Mouse (Mus musculus): ENCODE data around the gene Acly. TPM values are rescaled to one million over a fixed set of nuclear protein-coding genes. Genes with fewer than 3 reads are reported as not detected.

The Acly gene
- polyA plus RNA-seq, 1 experiment from 2014 or later = 54.0 TPM

DNA sequence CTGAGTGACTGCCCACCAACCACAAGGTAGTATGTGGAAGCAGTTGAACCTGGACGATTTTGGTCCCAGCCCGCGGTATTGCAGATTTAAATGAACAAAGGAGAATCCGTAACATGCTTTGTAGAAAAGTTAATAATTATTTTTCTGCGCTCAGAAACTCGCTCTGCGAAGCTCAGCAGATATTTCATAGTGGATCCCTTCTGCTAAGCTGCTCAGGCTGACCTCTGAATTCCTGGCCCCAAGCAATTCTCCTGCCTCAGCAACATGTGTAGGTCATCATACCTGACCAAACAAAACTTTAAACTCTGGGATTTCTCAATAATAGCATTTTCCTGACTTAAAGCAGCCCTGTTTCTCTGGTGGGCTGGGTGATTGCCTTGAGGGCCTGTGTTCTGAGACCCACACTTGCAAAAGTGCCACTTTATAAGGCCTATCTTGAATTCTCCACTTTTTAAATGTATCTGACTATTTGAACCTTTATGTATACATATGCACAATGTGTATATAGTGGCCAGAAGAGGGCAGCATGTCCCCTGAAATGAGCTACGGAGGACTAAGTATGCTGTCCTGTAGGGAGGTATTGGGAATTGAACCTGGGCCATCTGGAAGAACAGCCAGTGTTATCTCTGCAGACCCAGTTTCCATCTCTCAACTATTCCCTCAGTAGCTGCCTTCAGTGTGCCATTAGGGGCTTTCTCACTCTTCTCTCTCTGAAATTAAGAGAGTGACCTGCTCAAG, 41.8 kb downstream of the Acly start:
- 86% methylated on average over 8 of the region's 8 CpGs for WGBS
- no peak overlapping the region for H3K27ac ChIP-seq (replicated peaks in 1 of 2; ENCODE audit: control insufficient read depth in 1 of 2, insufficient read depth in 1 of 2, low read depth in 2 of 2, low read length in 2 of 2)
- no peaks in the 10 kb centered on the region for H3K9me3 ChIP-seq (ENCODE audit: control insufficient read depth, low read length)
- no peak for ATAC-seq (ENCODE audit: insufficient number of reproducible peaks, insufficient read depth, low FRiP score, low read depth)
- no peak overlapping the region for H3K4me2 ChIP-seq (ENCODE audit: low read length)
- H3K4me3 ChIP-seq (ENCODE audit: control insufficient read depth in 1 of 2, insufficient read depth in 1 of 2, low read depth in 1 of 2, low read length in 2 of 2) = no peak overlapping the region
- no peaks in the 10 kb centered on the region for H3K4me1 ChIP-seq (ENCODE audit: control insufficient read depth in 2 of 2, insufficient read depth in 2 of 2, low read length in 2 of 2)
- H3K27me3 ChIP-seq (ENCODE audit: control insufficient read depth, insufficient read depth, low read length) = no peaks in the 10 kb centered on the region
- peaks cover 89% of the 10 kb centered on the region for H3K36me3 ChIP-seq (ENCODE audit: control insufficient read depth, insufficient read depth, low read length)
- H3K9ac ChIP-seq (ENCODE audit: low read length) = no peak overlapping the region

DNA sequence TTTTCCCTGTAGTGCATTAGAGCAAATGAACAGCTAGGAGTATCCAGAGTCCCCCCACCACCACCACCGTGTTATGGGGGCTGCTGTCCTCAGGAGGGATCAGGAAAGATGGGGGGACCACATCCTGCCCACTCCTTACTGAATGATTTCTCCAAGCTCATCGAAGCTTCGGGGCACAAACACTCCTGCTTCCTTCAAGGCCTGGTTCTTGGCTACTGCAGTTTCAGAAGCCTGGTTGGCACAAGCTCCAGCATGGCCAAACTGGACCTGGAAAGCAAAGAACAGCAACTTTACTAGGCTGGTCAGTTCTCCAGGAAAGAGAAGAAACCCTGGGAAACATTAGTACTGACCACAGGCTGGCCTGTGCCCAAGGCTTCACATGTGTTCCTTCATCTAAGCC, 43.3 kb downstream of the Acly start:
- Histone ChIP-seq H3K27ac (replicated peaks in 1 of 2; ENCODE audit: control insufficient read depth in 1 of 2, insufficient read depth in 1 of 2, low read depth in 2 of 2, low read length in 2 of 2) (no peak overlapping the region), H3K9me3 (ENCODE audit: control insufficient read depth, low read length) (no peaks in the 10 kb centered on the region), H3K4me1 (ENCODE audit: control insufficient read depth in 2 of 2, insufficient read depth in 2 of 2, low read length in 2 of 2) (no peaks in the 10 kb centered on the region), H3K9ac (ENCODE audit: low read length) (no peak overlapping the region), H3K4me3 (ENCODE audit: control insufficient read depth in 1 of 2, insufficient read depth in 1 of 2, low read depth in 1 of 2, low read length in 2 of 2) (no peak overlapping the region), H3K4me2 (ENCODE audit: low read length) (no peak overlapping the region), H3K27me3 (ENCODE audit: control insufficient read depth, insufficient read depth, low read length) (no peaks in the 10 kb centered on the region), H3K36me3 (ENCODE audit: control insufficient read depth, insufficient read depth, low read length) (peaks cover 89% of the 10 kb centered on the region)
- WGBS = 97% methylated on average over 3 of the region's 3 CpGs
- ATAC-seq (ENCODE audit: insufficient number of reproducible peaks, insufficient read depth, low FRiP score, low read depth) = no peak

DNA sequence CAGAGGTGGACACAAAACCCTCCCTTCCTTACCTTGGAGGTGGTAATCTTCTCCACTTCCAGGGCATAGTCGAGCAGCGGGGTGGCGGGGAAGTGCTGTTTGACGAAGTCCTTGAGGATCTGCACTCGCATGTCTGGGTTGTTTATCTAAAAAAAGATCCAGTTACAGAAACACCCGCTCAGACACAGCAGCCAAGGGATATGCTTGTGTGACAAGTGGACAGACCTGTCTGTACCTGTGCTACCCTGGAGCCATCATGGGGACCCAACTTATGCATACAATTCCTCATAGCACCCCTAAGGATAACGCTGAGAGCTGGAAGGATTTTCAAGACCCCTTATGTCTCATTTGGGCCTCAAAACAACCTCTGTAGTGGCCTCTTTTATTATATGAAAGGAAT, 48.6 kb downstream of the Acly start:
- Histone ChIP-seq H3K4me3 (ENCODE audit: control insufficient read depth in 1 of 2, insufficient read depth in 1 of 2, low read depth in 1 of 2, low read length in 2 of 2) (no peak overlapping the region), H3K9me3 (ENCODE audit: control insufficient read depth, low read length) (no peaks in the 10 kb centered on the region), H3K27ac (replicated peaks in 1 of 2; ENCODE audit: control insufficient read depth in 1 of 2, insufficient read depth in 1 of 2, low read depth in 2 of 2, low read length in 2 of 2) (no peak overlapping the region), H3K4me2 (ENCODE audit: low read length) (no peak overlapping the region), H3K36me3 (ENCODE audit: control insufficient read depth, insufficient read depth, low read length) (peaks cover 81% of the 10 kb centered on the region), H3K4me1 (ENCODE audit: control insufficient read depth in 2 of 2, insufficient read depth in 2 of 2, low read length in 2 of 2) (no peaks in the 10 kb centered on the region), H3K27me3 (ENCODE audit: control insufficient read depth, insufficient read depth, low read length) (no peaks in the 10 kb centered on the region), H3K9ac (ENCODE audit: low read length) (no peak overlapping the region)
- no peak for ATAC-seq (ENCODE audit: insufficient number of reproducible peaks, insufficient read depth, low FRiP score, low read depth)
- WGBS = 63% methylated on average over 7 of the region's 7 CpGs

DNA sequence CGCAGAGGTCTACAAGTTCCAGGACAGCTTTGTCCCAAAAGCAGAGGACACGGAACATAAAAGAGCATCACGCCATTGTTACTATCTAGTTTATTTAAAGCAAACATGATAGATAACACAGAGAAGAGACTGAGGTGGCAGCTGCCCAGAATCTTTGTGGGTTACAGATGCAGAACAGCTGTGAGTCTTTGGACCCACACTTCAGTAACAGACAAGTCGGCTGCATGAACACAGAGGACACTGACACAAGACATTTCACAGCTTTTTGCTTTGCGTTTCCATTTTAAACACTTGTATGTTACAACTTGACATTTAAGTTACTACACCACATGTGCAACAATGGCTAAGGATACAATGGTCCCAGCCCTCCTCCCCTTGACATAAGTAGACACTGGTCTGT, 51.5 kb downstream of the Acly start:
- Histone ChIP-seq H3K9ac (ENCODE audit: low read length) (no peak overlapping the region), H3K4me1 (ENCODE audit: control insufficient read depth in 2 of 2, insufficient read depth in 2 of 2, low read length in 2 of 2) (peaks cover 0 to 3% of the 10 kb centered on the region in 2 experiments; a peak in 1 of 4 replicates), H3K4me3 (ENCODE audit: control insufficient read depth in 1 of 2, insufficient read depth in 1 of 2, low read depth in 1 of 2, low read length in 2 of 2) (no peak overlapping the region), H3K27me3 (ENCODE audit: control insufficient read depth, insufficient read depth, low read length) (no peaks in the 10 kb centered on the region), H3K9me3 (ENCODE audit: control insufficient read depth, low read length) (no peaks in the 10 kb centered on the region), H3K27ac (replicated peaks in 1 of 2; ENCODE audit: control insufficient read depth in 1 of 2, insufficient read depth in 1 of 2, low read depth in 2 of 2, low read length in 2 of 2) (no peak overlapping the region), H3K4me2 (ENCODE audit: low read length) (no peak overlapping the region), H3K36me3 (ENCODE audit: control insufficient read depth, insufficient read depth, low read length) (peaks cover 53% of the 10 kb centered on the region)
- ATAC-seq (ENCODE audit: insufficient number of reproducible peaks, insufficient read depth, low FRiP score, low read depth) = no peak
- 82% methylated on average over 5 of the region's 5 CpGs for WGBS

DNA sequence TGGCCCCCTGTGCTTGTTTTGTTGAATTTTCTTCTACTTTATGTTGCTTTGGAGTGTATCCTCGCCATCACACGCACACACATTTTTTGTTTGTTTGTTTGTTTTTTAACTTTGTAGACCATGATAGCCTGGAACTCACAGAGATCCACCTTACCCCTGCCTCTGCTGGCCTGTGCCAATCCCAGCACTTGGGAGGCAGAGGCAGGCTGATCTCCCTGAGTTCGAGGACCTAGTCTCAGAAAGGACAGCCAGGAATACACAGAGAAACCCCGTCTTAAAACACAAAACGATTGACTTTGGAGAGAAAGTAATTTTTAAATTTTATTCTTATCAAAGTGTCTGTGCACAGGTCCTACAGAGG, 54.9 kb downstream of the Acly start:
- no peak overlapping the region for H3K9ac ChIP-seq (ENCODE audit: low read length)
- WGBS = 27% methylated on average over 5 of the region's 5 CpGs
- H3K9me3 ChIP-seq (ENCODE audit: control insufficient read depth, low read length) = no peaks in the 10 kb centered on the region
- H3K4me3 ChIP-seq (ENCODE audit: control insufficient read depth in 1 of 2, insufficient read depth in 1 of 2, low read depth in 1 of 2, low read length in 2 of 2) = peak overlapping the region in 1 of 2 experiments; percentile 90; a peak in 1 of 4 replicates
- H3K4me1 ChIP-seq (ENCODE audit: control insufficient read depth in 2 of 2, insufficient read depth in 2 of 2, low read length in 2 of 2) = peaks cover 2 to 15% of the 10 kb centered on the region in 2 experiments; a peak in 2 of 4 replicates
- H3K4me2 ChIP-seq (ENCODE audit: low read length) = peak overlapping the region; percentile 26; the same call in 1 of the 2 replicates
- peak; percentile 20; the same call in 1 of the 2 replicates for ATAC-seq (ENCODE audit: insufficient number of reproducible peaks, insufficient read depth, low FRiP score, low read depth)
- no peaks in the 10 kb centered on the region for H3K27me3 ChIP-seq (ENCODE audit: control insufficient read depth, insufficient read depth, low read length)
- H3K36me3 ChIP-seq (ENCODE audit: control insufficient read depth, insufficient read depth, low read length) = peaks cover 24% of the 10 kb centered on the region
- peak overlapping the region in 1 of 2 experiments; percentile 10; a peak in 1 of 4 replicates for H3K27ac ChIP-seq (replicated peaks in 1 of 2; ENCODE audit: control insufficient read depth in 1 of 2, insufficient read depth in 1 of 2, low read depth in 2 of 2, low read length in 2 of 2)

DNA sequence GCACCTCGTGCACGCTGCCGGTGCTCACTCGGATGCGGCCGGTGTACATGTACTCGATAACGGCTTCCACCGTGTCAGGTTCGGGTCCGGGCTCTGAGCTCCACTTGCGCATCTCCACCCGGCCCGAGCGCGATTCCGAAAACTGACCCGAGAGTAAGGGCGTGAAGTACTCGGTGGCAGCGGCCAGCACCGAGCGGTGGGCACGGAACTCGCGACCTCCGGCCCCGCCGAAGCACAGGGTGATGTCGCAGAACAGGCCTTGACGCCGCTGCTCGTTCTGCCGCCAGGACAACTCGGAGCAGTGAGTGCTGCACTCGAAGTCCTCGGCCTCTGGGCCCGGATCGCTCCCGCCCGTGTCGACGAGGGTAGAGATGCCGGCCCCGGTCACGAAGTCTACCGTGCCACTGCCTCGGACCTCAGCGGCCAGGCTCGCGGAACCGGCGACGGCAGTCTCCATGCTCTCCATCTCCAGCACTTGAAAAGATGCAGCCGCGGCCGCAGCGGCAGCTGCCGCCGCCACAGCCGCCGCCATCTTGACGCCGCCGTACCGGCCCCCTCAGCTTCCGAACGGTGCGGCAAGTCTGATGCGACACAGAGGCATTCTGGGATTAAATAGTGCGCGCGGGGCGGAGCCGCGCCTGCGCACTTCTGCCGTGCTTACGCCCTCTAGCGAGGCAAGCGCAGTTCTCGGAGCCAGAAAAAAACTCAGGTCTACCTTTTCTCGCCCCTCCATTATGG, 55.4 kb downstream of the Acly start, which contains the start of gene Klhl11:
TSS of gene Klhl11 (minus strand) at position 545 of the 738 bp plus-strand sequence.
- Histone ChIP-seq H3K4me3 (ENCODE audit: control insufficient read depth in 1 of 2, insufficient read depth in 1 of 2, low read depth in 1 of 2, low read length in 2 of 2) (peak within 1 kb of the TSS; percentile 88 to 90), H3K36me3 (ENCODE audit: control insufficient read depth, insufficient read depth, low read length) (peaks cover 21% of the 10 kb centered on the region), H3K9ac (ENCODE audit: low read length) (peak within 1 kb of the TSS; percentile 98), H3K27me3 (ENCODE audit: control insufficient read depth, insufficient read depth, low read length) (no peaks in the 10 kb centered on the region), H3K9me3 (ENCODE audit: control insufficient read depth, low read length) (no peaks in the 10 kb centered on the region), H3K4me2 (ENCODE audit: low read length) (peak within 1 kb of the TSS; percentile 98), H3K4me1 (ENCODE audit: control insufficient read depth in 2 of 2, insufficient read depth in 2 of 2, low read length in 2 of 2) (peaks cover 2 to 15% of the 10 kb centered on the region in 2 experiments; a peak in 2 of 4 replicates), H3K27ac (replicated peaks in 1 of 2; ENCODE audit: control insufficient read depth in 1 of 2, insufficient read depth in 1 of 2, low read depth in 2 of 2, low read length in 2 of 2) (peak within 1 kb of the TSS; percentile 73 to 78)
- peak; percentile 79 for ATAC-seq (ENCODE audit: insufficient number of reproducible peaks, insufficient read depth, low FRiP score, low read depth)
- WGBS = under 1% methylated on average over 83 of the region's 83 CpGs

DNA sequence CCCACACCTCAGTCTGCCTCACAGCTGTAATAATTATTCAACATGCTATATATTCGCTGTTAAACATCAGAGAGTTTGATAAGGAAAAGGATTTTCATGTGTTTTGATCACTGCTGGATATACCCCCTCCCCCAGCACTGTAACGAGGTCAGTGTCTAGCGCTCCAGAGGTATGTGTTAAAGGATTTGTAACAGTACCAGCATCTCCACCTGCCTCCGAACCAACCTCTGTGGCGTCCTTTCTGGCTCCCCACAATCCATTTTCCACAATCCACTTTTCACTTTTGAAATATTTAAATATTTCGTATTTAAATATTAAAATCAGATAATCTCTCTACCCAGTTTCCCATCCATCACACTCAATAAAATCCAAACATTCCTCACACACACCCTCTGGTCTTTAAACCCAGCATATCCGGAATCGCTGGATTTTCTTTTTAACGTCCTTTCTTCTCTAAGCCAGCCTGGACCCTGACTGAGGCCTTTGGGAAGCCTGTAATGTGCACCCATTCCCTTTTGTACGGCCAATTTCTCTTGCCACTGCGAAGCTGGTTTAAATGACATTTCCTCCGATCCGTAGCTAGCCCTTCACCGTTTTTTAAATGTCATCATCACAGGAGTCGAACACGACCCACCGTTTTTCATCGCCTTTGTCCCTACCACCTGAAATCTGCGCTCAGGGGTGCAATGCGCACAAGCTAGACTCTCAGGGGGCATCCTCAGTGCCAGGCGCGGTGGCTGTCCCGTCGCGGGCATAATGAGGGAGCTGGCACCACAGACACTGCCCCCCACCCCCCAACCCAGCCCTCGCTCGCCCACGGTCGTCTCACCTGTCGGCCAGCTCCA, 56.2 kb downstream of the Acly start:
- H3K4me2 ChIP-seq (ENCODE audit: low read length) = peak overlapping the region; percentile 98
- peaks cover 2 to 15% of the 10 kb centered on the region in 2 experiments; a peak in 2 of 4 replicates for H3K4me1 ChIP-seq (ENCODE audit: control insufficient read depth in 2 of 2, insufficient read depth in 2 of 2, low read length in 2 of 2)
- H3K9ac ChIP-seq (ENCODE audit: low read length) = peak overlapping the region; percentile 98
- peaks cover 13% of the 10 kb centered on the region for H3K36me3 ChIP-seq (ENCODE audit: control insufficient read depth, insufficient read depth, low read length)
- 0 out of 2 replicates have a peak, but pooled peaks have one; percentile 20 for ATAC-seq (ENCODE audit: insufficient number of reproducible peaks, insufficient read depth, low FRiP score, low read depth)
- peak overlapping the region in 1 of 2 experiments; percentile 78; a peak in 1 of 4 replicates for H3K27ac ChIP-seq (replicated peaks in 1 of 2; ENCODE audit: control insufficient read depth in 1 of 2, insufficient read depth in 1 of 2, low read depth in 2 of 2, low read length in 2 of 2)
- no peaks in the 10 kb centered on the region for H3K9me3 ChIP-seq (ENCODE audit: control insufficient read depth, low read length)
- H3K27me3 ChIP-seq (ENCODE audit: control insufficient read depth, insufficient read depth, low read length) = no peaks in the 10 kb centered on the region
- H3K4me3 ChIP-seq (ENCODE audit: control insufficient read depth in 1 of 2, insufficient read depth in 1 of 2, low read depth in 1 of 2, low read length in 2 of 2) = peak overlapping the region; percentile 88 to 90
- 4% methylated on average over 30 of the region's 30 CpGs for WGBS
